Mouse (Mus musculus) liver, adult 2 months (tissue): Measurements from ENCODE around the gene Fermt1.

Experiments
- CTCF ChIP-seq: fragments of 200-500 bp; IDR thresholded peaks from 2 replicates; pipeline ENCODE4 v1.5.1; 2011; ENCODE audit warnings: low read depth, low read length, control low read depth
- POLR2A ChIP-seq: fragments of 200-500 bp; IDR thresholded peaks from 2 replicates; pipeline ENCODE4 v1.6.1; 2011; ENCODE audit warnings: low read length, control low read depth; ENCODE audit not compliant: insufficient read depth; ENCODE audit errors: extremely low read depth

GRCm38 (mm10) chr2:132936176-132936575, 9.5 kb downstream of the Fermt1 start:
- TF ChIP-seq CTCF (no peak), POLR2A (no peak)
